Mouse (Mus musculus): ENCODE data around the gene Gm44805.

Gm44805 gene

DNA sequence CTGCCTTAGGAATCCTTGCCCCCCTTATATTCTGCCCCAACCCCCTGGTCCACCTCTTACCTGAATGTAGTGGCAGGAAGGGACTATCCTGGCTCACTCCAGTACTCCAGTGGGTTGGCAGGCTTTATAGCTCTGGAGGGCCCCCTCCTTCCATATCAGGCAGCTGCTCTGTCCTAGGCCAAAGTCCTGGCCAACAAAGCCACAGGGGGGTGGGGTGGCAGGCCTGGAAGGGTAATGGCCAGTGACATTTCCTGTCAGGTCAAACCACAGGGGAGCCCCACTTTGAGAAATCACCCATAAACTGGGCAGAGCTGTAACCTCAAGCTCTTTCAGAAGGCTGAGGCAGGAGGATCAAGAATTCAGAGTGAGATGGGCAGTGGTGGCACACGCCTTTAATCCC lies 4.6 kb downstream of the Gm44805 start:
- DNase-seq, result no peak

GRCm38 (mm10) chr7:19675824-19676223 lies 5.4 kb downstream of the Gm44805 start:
- DNase-seq, result no peak

DNA sequence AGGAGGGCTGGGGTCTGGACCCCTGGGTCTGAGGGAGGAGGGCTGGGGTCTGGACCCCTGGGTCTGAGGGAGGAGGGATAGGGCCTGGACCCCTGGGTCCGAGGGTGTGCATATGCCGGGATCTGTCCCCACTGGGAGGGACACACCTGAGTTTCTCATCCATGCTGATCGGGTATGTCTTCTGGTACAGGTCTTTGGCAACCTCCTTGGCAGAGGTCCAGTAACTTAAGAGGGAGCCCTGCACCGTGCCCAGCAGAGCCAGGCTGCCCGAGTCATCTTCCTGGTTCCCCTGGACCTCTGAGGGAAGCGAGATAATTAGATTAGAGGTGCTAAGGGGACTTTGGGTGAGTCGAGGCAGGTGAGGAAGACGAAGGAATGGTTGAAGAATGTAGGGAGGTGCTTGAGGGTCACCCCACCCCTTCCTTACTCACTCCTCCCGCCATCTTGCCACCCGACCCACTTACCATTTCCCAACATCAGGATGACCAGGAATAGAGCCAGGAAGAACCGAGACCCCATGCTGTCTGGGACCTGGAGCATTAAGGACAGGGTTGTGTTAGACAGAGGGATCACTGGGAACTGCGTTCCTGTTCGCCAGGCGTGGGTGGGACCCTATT lies 8.0 kb downstream of the Gm44805 start:
- DNase-seq, result no peak

GRCm38 (mm10) chr7:19671511-19671910 lies 9.7 kb downstream of the Gm44805 start:
- DNase-seq, result no peak

DNA sequence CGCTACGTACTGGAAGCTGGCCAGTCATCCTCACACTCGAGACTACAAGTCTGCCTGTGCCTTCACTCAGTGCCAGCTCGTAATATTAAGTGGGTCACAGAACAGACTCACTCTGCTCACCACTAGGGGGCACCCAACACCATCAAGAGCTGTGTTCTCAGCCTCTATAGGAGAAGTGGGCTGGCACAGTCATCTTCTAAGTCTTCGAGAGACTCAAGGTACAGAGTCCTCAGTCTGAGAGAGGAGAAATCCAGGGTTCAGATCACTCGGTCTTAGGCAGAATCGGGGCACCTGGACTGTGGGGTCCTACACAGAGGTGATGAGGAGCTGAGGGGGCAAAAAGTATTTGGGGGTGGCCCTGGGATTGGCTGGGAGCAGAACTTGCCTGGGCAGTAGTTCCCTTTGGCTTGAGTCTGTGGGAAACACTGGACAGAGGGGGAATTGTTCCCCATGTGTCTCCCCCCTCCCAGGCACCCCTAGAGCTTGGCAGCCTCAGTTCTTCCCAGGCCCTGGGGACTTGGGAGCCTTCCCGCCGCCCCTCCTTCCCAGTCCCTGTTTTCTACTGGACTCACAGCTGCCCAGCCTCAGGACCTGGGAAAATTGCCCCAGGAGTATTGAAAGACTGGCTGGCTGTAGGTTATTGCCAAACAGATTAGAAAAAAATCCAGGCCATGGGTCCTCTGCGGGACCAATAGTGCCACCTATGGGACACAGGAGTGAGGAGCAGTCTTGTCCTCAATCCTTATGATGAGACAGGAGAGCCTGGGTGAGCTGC lies 12.1 kb downstream of the Gm44805 start:
- DNase-seq, result peak; percentile 93

- DNase-seq, result no peak
These were observed 13.8 kb downstream of the Gm44805 start for GRCm38 (mm10) chr7:19667434-19667833.

DNA sequence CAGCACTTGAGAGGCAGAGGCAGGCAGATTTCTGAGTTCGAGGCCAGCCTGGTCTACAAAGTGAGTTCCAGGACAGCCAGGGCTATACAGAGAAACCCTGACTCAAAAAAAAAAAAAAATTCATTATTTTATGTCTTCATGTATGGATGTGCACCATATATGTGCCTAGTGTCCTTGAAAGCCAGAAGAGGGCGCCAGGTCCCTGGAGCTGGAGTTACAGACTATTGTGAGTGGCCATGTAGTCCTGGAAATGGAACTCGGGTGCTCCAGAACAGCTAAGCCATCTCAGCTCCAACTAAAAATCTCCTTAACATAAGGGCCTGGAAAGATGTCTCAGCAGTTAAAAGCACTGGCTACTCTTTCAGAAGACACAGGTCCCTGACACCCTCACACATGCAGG lies 14.5 kb downstream of the Gm44805 start:
- peak; percentile 32 for DNase-seq

DNA sequence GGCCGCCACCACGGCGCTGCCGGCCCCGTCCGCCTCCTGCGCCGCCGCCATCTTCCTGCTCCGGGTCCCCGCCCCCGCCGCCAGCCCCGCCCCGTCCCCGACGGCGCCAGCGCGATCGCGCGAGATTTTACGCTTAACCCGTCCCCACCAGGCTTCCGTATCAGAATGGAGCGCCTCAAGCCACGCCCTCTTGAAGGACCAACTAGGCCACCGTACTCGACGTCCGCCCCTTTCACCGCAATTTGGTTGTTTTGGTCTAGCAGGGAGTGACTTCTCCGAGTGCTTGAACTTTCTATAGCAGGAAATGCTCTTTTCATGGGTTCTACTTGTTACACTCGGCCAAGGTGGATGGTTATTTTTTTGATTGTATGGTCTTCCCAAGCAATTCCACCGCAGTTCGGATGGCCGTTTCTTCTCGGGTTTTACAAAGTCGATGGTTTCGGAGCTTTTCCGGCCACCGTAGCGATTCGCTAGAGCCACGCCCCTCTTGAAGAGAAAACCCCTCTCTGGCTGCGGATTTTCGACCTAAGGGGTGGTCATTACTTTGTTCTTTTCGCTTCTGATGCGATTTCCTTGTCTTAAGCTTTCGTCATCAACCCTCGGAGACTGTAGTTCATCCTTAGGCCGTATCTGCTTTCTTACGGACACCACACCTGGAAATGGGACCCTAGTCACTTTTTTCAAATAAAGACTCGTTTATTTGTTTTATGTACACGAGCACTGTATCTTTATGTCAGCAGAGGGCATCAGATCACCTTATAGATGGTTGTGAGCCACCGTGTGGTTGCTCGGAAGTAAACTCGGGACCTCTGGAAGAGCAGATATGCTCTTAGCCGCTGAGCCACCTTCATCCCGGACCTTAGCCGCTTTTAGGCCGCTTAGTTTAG lies 16.0 kb downstream of the Gm44805 start, which contains the start of gene Clptm1:
Gene Clptm1 (minus strand): TSS at position 79 of the 887 bp plus-strand sequence.
- peak; percentile 97 for DNase-seq

DNA sequence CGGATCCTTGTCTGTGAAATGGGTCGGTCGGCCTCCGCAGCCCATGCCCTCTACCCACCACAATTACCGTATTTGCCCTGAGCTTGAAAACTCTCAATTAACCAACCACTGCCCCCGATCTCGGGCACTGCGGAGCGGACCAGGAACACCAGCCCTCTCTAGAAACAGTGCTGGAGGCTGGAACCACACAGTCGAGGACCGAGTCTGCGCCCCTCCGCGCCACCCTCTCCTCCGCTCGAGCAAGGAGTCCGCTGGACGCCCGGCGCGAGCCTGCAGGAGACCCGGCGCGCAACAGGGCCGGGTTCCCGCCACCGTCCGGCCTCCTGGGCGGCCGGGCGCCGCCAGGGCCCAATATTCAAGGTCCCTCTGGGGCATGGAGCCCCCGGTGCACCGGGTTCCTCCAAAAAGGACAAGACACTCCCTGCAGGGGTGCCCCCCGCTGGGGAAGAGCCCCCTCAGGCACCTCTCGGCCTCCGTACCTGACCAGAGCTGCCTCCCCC lies 16.7 kb downstream of the Gm44805 start:
- no peak for DNase-seq

DNA sequence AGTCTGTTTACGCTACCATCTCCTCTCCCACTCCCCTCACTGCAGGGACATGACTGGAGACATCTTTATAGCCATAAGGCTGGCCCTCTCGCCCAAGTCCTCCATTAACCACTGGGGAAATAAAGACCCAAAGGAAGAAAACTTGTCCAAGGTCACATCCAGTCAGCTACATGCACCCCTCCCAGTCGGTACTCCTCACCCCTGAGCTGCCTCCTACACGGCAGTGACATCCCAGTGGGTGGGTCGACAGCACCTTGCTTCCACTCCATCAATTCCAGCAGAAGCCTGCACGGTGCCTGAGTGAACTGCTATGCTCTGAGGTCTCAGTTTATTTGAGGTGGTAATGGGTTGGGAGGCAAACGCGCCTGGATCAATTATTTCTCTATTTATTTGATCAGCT lies 17.3 kb downstream of the Gm44805 start:
- DNase-seq, result peak; percentile 67

- DNase-seq, result no peak
These were observed 28.6 kb downstream of the Gm44805 start for GRCm38 (mm10) chr7:19652614-19653013.

- no peak for DNase-seq
These were observed 30.0 kb downstream of the Gm44805 start for GRCm38 (mm10) chr7:19651063-19651786.

- DNase-seq, result no peak
These were observed 40.0 kb downstream of the Gm44805 start for GRCm38 (mm10) chr7:19641223-19641622.

DNA sequence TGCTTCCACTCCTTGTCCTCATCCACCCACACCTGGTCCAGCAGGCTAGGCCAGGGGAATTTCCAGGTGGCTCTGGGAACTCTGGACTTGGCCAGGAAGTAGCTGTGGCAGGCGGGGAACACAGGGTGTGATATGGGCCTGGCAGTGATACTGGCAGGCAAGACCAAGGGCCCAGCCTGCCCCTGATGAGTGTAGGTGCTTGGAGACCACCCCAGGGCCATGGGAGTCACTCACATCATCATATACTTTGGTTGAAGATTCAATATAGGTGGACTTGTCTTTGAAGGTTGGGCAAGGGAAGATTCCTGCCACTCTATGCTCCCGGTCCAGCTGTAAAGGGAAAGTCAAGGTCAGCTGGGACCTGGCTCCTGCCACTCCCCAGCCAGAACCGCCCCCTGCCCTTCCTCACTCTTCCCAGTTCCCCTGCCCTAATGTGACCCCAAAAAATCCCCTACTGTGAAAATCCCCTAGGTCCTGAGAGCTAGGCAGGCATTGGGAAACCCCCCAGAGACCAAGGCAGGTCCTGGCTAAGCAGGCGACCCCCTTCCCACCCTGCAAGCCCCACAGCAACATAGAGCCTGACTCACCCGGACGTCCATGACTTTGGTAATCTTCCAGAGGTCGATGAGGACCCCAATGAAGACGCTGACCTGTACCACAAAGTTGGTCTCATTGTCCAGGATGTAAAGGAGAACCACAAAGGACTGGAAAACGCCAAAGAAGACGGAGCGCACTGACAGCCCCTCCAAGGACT lies 46.0 kb downstream of the Gm44805 start:
- DNase-seq, result no peak

DNA sequence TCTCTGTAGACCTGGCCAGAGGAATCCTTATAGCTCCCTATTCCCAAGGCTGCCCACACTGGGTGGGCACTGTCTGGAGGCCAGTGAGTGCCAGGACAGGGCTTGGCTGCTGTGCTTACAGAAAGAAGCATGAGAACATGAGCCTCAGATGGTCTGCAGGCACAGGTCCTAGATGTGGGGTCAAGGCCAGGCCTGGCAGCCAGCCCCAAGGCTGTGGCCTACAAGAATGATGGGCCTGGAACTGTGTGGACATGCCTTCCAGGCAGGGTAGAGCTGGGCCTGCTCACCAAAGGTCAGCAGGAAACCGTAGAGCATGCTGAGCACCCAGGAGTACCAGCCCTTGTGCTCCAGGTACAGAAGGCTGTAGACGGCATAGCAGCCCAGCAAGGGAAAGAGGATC lies 46.6 kb downstream of the Gm44805 start:
- DNase-seq, result no peak

DNA sequence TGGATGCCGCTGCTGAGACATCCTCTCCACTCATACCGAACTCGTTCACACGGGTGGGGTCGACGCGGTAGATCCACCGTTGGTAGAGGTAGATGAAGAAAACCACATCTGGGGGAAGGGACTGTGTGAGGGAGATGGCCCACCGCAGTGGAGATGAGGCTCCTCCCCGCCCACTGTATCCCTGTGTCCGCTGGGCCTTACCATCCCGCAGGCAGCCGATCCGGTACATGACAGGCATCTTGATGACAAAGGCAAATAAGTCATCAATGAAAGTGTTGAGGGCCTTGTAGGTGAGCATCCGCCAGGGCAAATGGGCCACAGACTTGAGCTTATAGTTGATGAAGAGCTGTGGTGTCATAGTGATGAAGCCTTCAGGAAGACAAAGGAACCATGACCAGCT lies 47.4 kb downstream of the Gm44805 start:
- no peak for DNase-seq

GRCm38 (mm10) chr7:19633197-19633596 lies 48.0 kb downstream of the Gm44805 start:
- DNase-seq, result no peak

- no peak for DNase-seq
These were observed 48.5 kb downstream of the Gm44805 start for GRCm38 (mm10) chr7:19632720-19633119.

GRCm38 (mm10) chr7:19632275-19632674 lies 48.9 kb downstream of the Gm44805 start:
- no peak for DNase-seq

DNA sequence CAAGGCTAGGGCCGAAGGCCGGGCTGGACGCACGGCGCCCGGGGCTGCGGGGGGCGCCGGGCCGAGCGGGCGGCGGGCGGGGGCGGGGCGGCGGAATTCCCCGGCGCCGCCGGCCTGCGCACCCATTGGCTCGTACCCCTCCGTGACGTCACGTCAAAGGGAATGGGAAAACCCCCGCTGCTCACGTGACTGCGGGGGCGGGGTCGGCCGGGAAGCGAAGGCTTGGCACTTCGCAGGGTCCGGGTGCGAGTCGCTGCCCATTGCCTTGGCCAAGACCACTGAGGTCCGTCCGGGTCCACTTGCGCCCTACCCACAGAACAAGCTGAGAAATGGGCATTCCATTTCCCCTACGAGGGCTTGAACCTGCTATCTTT lies 51.9 kb downstream of the Gm44805 start, which contains the start of gene Relb:
Gene Relb (minus strand): TSS at position 78 of the 374 bp plus-strand sequence.
- DNase-seq, result peak; percentile 86

GRCm38 (mm10) chr7:19628536-19629360 lies 52.5 kb downstream of the Gm44805 start:
- peak; percentile 87 for DNase-seq
